Mouse (Mus musculus) MEL (cell line): ENCODE measurements around the gene D430042O09Rik. TPM values are rescaled to one million over a fixed set of nuclear protein-coding genes. Genes with fewer than 3 reads are reported as not detected.

Source experiments
- DNase-seq: peaks from one replicate; pipeline ENCODE4 v3.0.0; 2011; ENCODE audit warnings: low read depth, low spot score
- H3K27ac ChIP-seq: 2 replicates; pipeline ENCODE4 v1.5.1; 2012; ENCODE audit warnings: low read depth, mild to moderate bottlenecking, control low read depth, low read length, moderate library complexity; ENCODE audit not compliant: control insufficient read depth
- H3K27me3 ChIP-seq, 2 experiments: fragments of 150-350 bp in 1 of 2; sonication (generic) in 1 of 2; 2 replicates each; pipeline ENCODE4 v1.6.1; 2012; ENCODE audit warnings: low read length in 2 of 2, mild to moderate bottlenecking in 2 of 2, improper control_type of control experiment in 1 of 2, moderate library complexity in 1 of 2; ENCODE audit not compliant: insufficient read depth in 2 of 2, control insufficient read depth in 1 of 2
- H3K36me3 ChIP-seq, 2 experiments: 2 replicates each; pipeline ENCODE4 v1.6.1; 2012 to 2014; ENCODE audit warnings: low read length in 2 of 2, improper control_type of control experiment in 1 of 2, inconsistent platforms in 1 of 2, mild to moderate bottlenecking in 1 of 2; ENCODE audit not compliant: insufficient read depth in 2 of 2, control insufficient read depth in 1 of 2
- H3K4me1 ChIP-seq, 2 experiments: fragments of 150-350 bp in 1 of 2; sonication (generic) in 1 of 2; 2 replicates each; pipeline ENCODE4 v1.6.1; 2012; ENCODE audit warnings: low read length in 2 of 2, improper control_type of control experiment in 1 of 2, mild to moderate bottlenecking in 1 of 2; ENCODE audit not compliant: insufficient read depth in 2 of 2, control insufficient read depth in 1 of 2
- H3K4me3 ChIP-seq, 2 experiments: fragments of 150-350 bp in 1 of 2; sonication (generic) in 1 of 2; 2 replicates each; pipeline ENCODE4 v1.5.1; 2012; ENCODE audit warnings: low read depth in 2 of 2, low read length in 2 of 2, mild to moderate bottlenecking in 2 of 2, moderate library complexity in 2 of 2, control low read depth in 1 of 2, improper control_type of control experiment in 1 of 2; ENCODE audit not compliant: control insufficient read depth in 1 of 2, insufficient read depth in 1 of 2
- H3K79me2 ChIP-seq: 2 replicates; pipeline ENCODE4 v1.6.1; 2012; ENCODE audit warnings: mild to moderate bottlenecking, low read length, moderate library complexity; ENCODE audit not compliant: control insufficient read depth, poor library complexity, insufficient read depth
- H3K9ac ChIP-seq: 2 replicates; pipeline ENCODE4 v1.6.1; 2012; ENCODE audit warnings: low read depth, mild to moderate bottlenecking, control low read depth, low read length, moderate library complexity; ENCODE audit not compliant: control insufficient read depth, poor library complexity, severe bottlenecking
- H3K9me3 ChIP-seq: fragments of 150-350 bp; sonication (generic); replicated peaks from 2 replicates; pipeline ENCODE4 v1.6.1; 2012; ENCODE audit warnings: mild to moderate bottlenecking, low read length, improper control_type of control experiment, moderate library complexity; ENCODE audit not compliant: insufficient read depth
- BHLHE40 ChIP-seq: IDR thresholded peaks from 2 replicates; pipeline ENCODE4 v1.6.1; 2012; ENCODE audit warnings: low read depth, mild to moderate bottlenecking, inconsistent platforms, low read length, improper control_type of control experiment, borderline replicate concordance
- CHD1 ChIP-seq: IDR thresholded peaks from 2 replicates; pipeline ENCODE4 v1.6.1; 2012; ENCODE audit warnings: low read depth, mild to moderate bottlenecking, inconsistent platforms, low read length, improper control_type of control experiment
- CHD2 ChIP-seq: IDR thresholded peaks from 2 replicates; pipeline ENCODE4 v1.6.1; 2011; ENCODE audit warnings: low read length, improper control_type of control experiment
- CTCF ChIP-seq, 3 experiments: IDR thresholded peaks in 2 of 3; conservative IDR thresholded peaks in 1 of 3; 2 replicates each; pipeline ENCODE4 v1.5.1; 2011 to 2012; ENCODE audit warnings: low read length in 3 of 3, low read depth in 2 of 3, mild to moderate bottlenecking in 2 of 3, improper control_type of control experiment in 1 of 3, inconsistent platforms in 1 of 3, mixed read lengths in 1 of 3, moderate library complexity in 1 of 3; ENCODE audit not compliant: control insufficient read depth in 1 of 3, insufficient read depth in 1 of 3, poor library complexity in 1 of 3, severe bottlenecking in 1 of 3
- ELF1 ChIP-seq: IDR thresholded peaks from 2 replicates; pipeline ENCODE4 v1.6.1; 2014; ENCODE audit warnings: low read depth, mild to moderate bottlenecking, inconsistent platforms, low read length, improper control_type of control experiment, moderate library complexity
- ETS1 ChIP-seq: IDR thresholded peaks from 2 replicates; pipeline ENCODE4 v1.6.1; 2012; ENCODE audit warnings: low read depth, mild to moderate bottlenecking, inconsistent platforms, low read length, improper control_type of control experiment, moderate library complexity
- GABPA ChIP-seq: IDR thresholded peaks from 2 replicates; pipeline ENCODE4 v1.6.1; 2012; ENCODE audit warnings: low read depth, mild to moderate bottlenecking, inconsistent platforms, low read length, improper control_type of control experiment, moderate library complexity
- GATA1 ChIP-seq: IDR thresholded peaks from 2 replicates; pipeline ENCODE4 v1.6.1; 2011; ENCODE audit warnings: low read depth, low read length, improper control_type of control experiment
- HCFC1 ChIP-seq: IDR thresholded peaks from 2 replicates; pipeline ENCODE4 v1.6.1; 2012; ENCODE audit warnings: low read depth, mild to moderate bottlenecking, inconsistent platforms, low read length, improper control_type of control experiment, moderate library complexity
- JUND ChIP-seq: IDR thresholded peaks from 2 replicates; pipeline ENCODE4 v1.6.1; 2011; ENCODE audit warnings: low read depth, mild to moderate bottlenecking, improper control_type of control experiment, low read length
- KAT2A ChIP-seq: conservative IDR thresholded peaks from 2 replicates; pipeline ENCODE4 v1.6.1; 2012; ENCODE audit warnings: low read depth, low read length, improper control_type of control experiment, inconsistent platforms
- MYB ChIP-seq: IDR thresholded peaks from 2 replicates; pipeline ENCODE4 v1.6.1; 2011; ENCODE audit warnings: mild to moderate bottlenecking, low read depth, low read length, improper control_type of control experiment
- MYC ChIP-seq: IDR thresholded peaks from 2 replicates; pipeline ENCODE4 v1.6.1; 2011; ENCODE audit warnings: low read depth, mild to moderate bottlenecking, low read length, improper control_type of control experiment, moderate library complexity
- NELFE ChIP-seq: IDR thresholded peaks from 2 replicates; pipeline ENCODE4 v1.6.1; 2011; ENCODE audit warnings: low read depth, low read length, improper control_type of control experiment
- NRF1 ChIP-seq: IDR thresholded peaks from 2 replicates; pipeline ENCODE4 v1.6.1; 2014; ENCODE audit warnings: low read depth, mild to moderate bottlenecking, inconsistent platforms, low read length, improper control_type of control experiment, moderate library complexity; ENCODE audit not compliant: poor library complexity, insufficient read depth, severe bottlenecking
- RAD21 ChIP-seq: IDR thresholded peaks from 2 replicates; pipeline ENCODE4 v1.6.1; 2011; ENCODE audit warnings: mild to moderate bottlenecking, low read depth, low read length, improper control_type of control experiment
- RCOR1 ChIP-seq: IDR thresholded peaks from 2 replicates; pipeline ENCODE4 v1.6.1; 2012; ENCODE audit warnings: low read depth, mild to moderate bottlenecking, inconsistent platforms, low read length, improper control_type of control experiment
- SIN3A ChIP-seq: IDR thresholded peaks from 2 replicates; pipeline ENCODE4 v1.6.1; 2012; ENCODE audit warnings: low read length, improper control_type of control experiment, inconsistent platforms
- SMC3 ChIP-seq: IDR thresholded peaks from 2 replicates; pipeline ENCODE4 v1.6.1; 2011; ENCODE audit warnings: low read depth, low read length, improper control_type of control experiment
- TBP ChIP-seq: IDR thresholded peaks from 2 replicates; pipeline ENCODE4 v1.8.0; 2011; ENCODE audit warnings: low read depth, low read length, improper control_type of control experiment
- TCF12 ChIP-seq: IDR thresholded peaks from 2 replicates; pipeline ENCODE4 v1.6.1; 2014; ENCODE audit warnings: low read depth, mild to moderate bottlenecking, inconsistent platforms, low read length, improper control_type of control experiment, moderate library complexity
- USF1 ChIP-seq: IDR thresholded peaks from 2 replicates; pipeline ENCODE4 v1.6.1; 2014; ENCODE audit warnings: low read depth, mild to moderate bottlenecking, inconsistent platforms, low read length, improper control_type of control experiment, moderate library complexity
- ZKSCAN1 ChIP-seq: IDR thresholded peaks from 2 replicates; pipeline ENCODE4 v1.6.1; 2012; ENCODE audit warnings: low read depth, mild to moderate bottlenecking, inconsistent platforms, low read length, improper control_type of control experiment, moderate library complexity
- ZNF384 ChIP-seq: IDR thresholded peaks from 2 replicates; pipeline ENCODE4 v1.6.1; 2012; ENCODE audit warnings: low read depth, mild to moderate bottlenecking, inconsistent platforms, low read length, improper control_type of control experiment
- polyA plus RNA-seq, 2 experiments: library from polyadenylated mRNA; stranded (reverse) in 1 of 2; unstranded in 1 of 2; fragments of >175 nt in 1 of 2; fragments of >200 nt in 1 of 2; gene quantifications; 2 replicates each; pipeline versions ENCODE4 v1.2.1 to v1.2.4; 2012; ENCODE audit warnings: low replicate concordance in 2 of 2, low read depth in 1 of 2; ENCODE audit not compliant: insufficient read length in 2 of 2, insufficient read depth in 1 of 2, missing spikeins in 1 of 2
- total RNA-seq: library from RNA; depleted of rRNA; stranded (reverse); fragments of 300-350 nt; gene quantifications from 2 replicates; pipeline ENCODE4 v1.2.3, GENCODE M21; 2012

Gene D430042O09Rik
- total and polyA plus RNA-seq, 3 experiments = 6.2 to 12.8 TPM; not detected in 1

DNA sequence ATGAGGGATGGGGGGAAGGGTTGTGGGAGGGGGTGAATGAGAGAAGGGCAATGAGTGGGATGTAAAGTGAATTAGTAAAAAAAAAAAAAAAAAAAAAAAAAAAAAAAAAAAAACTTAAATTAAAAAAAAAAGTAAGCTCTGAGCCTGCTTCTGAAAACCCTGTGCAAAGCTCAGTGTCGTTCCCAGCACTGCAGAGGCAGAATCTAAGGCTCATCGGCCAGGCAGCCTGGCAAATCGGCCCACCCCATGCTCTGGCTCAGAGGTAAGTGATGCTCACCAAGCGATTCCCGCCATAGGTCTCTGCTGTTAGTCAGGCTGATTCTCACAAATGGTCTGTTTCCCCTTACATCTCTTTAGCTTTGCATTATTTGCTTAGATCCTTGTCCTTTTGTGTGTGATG lies 78.4 kb downstream of the D430042O09Rik start:
- DNase-seq = no peak
- Histone ChIP-seq H3K9ac (no peak overlapping the region), H3K27ac (no peak overlapping the region), H3K79me2 (no peaks in the 10 kb centered on the region), H3K4me3 (no peak overlapping the region), H3K27me3 (no peaks in the 10 kb centered on the region), H3K9me3 (no peaks in the 10 kb centered on the region), H3K4me1 (no peaks in the 10 kb centered on the region), H3K36me3 (no peaks in the 10 kb centered on the region)
- TF ChIP-seq HCFC1 (no peak), CTCF (IDR thresholded peaks at IDR 0.05 in 2 of 3, conservative IDR thresholded peaks at IDR 0.05 in 1 of 3; ENCODE audit: control insufficient read depth in 1 of 3, insufficient read depth in 1 of 3, low read depth in 2 of 3, low read length in 3 of 3, poor library complexity in 1 of 3, severe bottlenecking in 1 of 3) (no peak), GATA1 (no peak), MYB (no peak), KAT2A (no peak), TCF12 (no peak), MYC (no peak), NELFE (no peak), CHD2 (no peak), BHLHE40 (no peak), ELF1 (no peak), SIN3A (no peak), JUND (no peak), ZKSCAN1 (no peak), RCOR1 (no peak), USF1 (no peak)

DNA sequence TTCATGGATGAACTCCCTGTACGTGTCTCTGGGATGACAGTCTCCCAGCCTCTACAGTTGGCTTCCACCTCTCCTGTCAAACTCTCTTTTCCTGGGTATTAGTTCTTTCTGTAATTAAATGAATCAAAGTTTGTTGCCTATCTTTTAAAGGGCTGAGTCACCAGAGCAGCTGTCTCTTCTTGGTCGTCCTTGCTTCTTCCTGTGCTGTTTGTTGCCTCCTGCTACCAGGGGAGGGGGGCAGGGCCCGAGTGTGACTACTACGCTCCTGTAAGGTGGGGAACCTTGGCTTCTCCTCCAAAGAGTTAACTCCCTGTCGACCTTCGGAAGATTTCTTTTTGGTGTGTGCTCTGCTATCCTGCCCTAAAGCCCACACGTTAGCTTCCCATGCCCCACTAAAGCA lies 79.4 kb downstream of the D430042O09Rik start:
- DNase-seq = no peak

More for the DNA sequence above, 79.4 kb downstream of the D430042O09Rik start:
- no peak overlapping the region for H3K9ac ChIP-seq
- H3K79me2 ChIP-seq = no peaks in the 10 kb centered on the region
- TF ChIP-seq KAT2A (no peak), ELF1 (no peak), ZNF384 (no peak), GABPA (no peak), TBP (no peak), RAD21 (no peak), JUND (no peak), CTCF (IDR thresholded peaks at IDR 0.05 in 2 of 3, conservative IDR thresholded peaks at IDR 0.05 in 1 of 3; ENCODE audit: control insufficient read depth in 1 of 3, insufficient read depth in 1 of 3, low read depth in 2 of 3, low read length in 3 of 3, poor library complexity in 1 of 3, severe bottlenecking in 1 of 3) (no peak), CHD1 (no peak), NRF1 (no peak), NELFE (no peak), SMC3 (no peak), ETS1 (no peak)
- TF ChIP-seq, all 39 proteins: peak for 0
- H3K9me3 ChIP-seq = no peaks in the 10 kb centered on the region
- no peak overlapping the region for H3K4me3 ChIP-seq
- H3K27ac ChIP-seq = no peak overlapping the region
- no peaks in the 10 kb centered on the region for H3K27me3 ChIP-seq
- no peaks in the 10 kb centered on the region for H3K4me1 ChIP-seq
- no peaks in the 10 kb centered on the region for H3K36me3 ChIP-seq
